Mouse (Mus musculus): ENCODE results near the gene Gxylt2.

The Gxylt2 gene

DNA sequence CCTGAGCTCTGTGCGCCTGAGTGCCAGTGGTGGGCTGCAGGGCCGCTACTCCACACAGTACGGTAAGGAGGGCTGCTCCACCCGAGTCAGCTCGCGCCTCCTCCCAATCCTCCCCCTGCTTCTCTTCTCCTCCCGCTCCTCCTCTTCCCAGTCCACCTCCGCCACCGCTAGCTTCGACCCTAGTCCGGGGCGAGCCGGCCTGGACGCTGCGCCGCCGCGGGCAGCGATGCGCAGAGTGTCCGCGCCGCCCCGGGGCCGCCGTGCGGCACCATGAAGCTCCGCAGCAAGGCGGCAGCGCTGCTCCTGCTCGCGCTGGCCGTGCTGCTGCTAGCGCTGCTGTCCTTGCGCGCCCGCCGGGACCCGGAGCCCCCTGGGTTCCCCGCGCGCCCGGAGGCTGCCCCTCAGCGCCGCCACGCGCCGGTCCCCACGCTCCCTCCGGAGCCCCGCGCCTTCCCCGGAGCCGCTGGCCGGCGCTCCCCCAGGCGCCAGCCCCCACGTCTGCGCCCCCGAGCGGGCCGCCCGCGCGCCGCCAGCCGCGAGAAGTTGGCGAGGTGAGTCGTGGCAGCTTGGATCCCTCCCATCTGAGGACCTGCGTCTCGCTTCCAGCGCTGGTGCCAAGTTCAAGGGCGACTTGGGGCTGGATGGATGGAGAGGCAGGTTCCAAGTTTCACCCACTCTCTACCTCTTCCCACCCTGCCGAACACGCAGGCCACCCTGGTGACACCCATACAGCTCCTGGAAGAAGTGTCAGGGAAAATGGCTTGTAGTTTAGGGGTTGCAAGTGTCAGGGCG lies at the start of gene Gxylt2:
Gene Gxylt2 (plus strand): TSS at position 161 of the 792 bp plus-strand sequence.
- DNase-seq (ENCODE audit: low read depth, low spot score) = peak; percentile 25

DNA sequence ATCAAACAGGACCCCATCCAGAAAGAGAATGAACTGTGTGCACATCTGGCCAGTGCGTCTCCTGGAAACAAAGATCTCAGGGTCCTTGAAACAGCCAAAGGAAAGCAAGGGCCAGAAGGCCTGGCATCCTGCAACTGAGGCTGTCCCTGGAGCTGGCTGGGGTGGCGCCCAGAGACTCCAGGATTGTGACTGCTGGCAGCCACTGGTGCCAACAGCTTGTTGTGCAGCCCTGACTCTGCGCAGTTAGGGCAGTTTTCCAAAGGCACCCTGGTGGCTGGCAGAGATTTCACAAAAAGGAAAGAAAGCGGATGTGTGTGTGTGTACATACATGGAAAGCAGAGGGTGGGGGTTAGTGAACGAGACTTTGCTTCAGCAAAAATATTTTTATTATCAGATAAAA lies 44.1 kb upstream of the Gxylt2 start:
- no peak for DNase-seq (ENCODE audit: low read depth, low spot score)

DNA sequence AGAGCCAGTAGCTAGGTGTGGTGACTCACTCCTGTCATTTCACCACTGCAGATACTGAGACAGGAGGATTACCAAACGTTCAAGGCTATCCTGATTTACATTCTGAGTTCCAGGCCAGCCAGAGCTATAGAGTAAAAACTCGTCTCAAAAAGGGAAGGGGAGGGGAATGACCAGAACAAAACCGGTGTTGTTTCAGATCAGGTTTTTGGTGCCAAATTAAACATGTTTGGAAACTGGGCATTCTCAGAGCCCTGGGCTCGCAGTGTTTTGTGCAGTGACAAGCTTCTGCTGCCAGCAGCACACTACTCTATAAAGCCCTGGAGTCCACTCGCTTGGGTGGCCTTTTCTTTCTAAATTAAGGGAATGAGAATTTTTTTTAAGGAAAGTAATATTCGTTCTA lies 42.3 kb upstream of the Gxylt2 start:
- DNase-seq (ENCODE audit: low read depth, low spot score) = no peak

DNA sequence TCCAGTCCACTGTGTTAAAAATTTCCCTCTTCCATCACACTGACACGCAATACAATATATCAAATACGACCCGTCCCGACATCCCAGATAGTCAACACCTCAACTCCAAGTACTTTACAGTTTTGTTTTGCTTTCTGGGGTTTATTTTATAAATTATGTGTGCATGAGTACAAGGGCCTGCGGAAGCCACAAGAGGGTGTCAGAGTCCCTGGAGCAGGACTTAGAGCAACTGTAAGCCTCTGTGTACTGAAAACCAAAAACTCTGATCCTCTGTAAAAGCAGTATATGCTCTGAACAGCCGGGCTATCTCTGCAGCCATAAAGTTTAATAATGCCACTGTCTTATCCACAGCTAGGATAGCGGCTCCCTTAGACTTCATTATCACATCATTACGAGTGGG lies 36.9 kb upstream of the Gxylt2 start:
- no peak for DNase-seq (ENCODE audit: low read depth, low spot score)

DNA sequence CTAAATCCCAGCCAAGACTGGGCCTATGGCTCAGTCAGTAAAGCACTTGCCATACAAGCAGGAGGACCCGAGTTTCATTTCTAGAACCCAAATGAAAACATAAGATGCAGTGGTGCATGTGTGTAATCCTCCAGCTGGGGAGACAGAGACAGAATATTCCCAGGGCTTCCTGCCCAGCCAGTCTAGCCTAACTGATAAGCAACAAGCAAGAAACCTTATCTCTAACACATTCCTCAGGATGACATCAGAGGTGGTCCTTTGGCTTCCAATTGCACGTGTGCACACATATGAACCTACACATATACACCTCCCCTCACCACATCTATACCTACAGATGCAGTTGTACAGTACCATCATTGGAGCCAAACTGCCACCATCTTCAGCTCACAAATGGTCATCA lies 35.7 kb upstream of the Gxylt2 start:
- DNase-seq (ENCODE audit: low read depth, low spot score) = no peak

DNA sequence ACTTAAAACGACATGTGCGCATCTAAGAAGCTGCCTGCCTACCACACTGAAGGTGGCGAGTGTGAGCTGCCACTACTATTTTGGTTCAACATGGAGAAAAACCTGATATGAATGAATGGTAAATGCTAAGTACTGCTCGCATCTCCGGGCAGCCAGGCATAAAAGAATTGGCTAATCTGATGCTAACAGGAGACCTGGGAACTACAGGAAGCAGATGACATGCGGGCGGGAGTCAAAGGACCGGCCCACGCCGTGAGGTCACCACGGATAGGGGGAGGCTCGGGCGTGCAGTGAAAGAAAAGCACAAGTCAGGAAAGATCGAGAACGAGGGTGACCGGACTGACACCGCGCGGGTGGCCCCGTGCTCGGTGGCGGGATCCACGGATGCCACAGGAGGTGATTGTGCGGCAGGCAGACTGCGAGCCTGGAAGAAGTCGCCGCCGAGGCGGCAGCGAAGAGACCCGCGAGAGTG lies 34.1 kb upstream of the Gxylt2 start:
- DNase-seq (ENCODE audit: low read depth, low spot score) = peak; percentile 20

DNA sequence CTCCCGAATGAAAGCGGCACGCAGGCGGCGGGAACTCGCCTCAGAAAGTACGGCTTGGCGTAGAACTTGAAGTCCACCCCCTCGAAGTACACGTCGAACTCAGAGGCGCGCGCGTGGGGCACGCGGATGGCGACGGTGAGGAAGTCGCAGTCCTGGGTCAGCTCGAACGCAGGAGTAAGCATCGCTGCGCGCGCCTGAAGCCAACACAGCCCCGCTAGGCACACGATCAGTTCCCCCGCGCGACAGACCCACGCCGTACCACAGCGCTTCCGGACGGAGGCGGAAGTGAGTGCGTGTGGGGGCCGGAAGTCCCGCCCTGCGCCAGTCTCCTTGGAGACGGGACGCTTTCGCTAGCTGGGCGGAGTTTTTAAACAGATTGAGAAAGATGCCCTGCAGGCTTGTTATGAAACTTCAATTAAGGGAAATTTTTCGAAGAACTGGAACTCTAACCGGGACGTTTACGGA lies 33.6 kb upstream of the Gxylt2 start, which contains the start of gene Shq1:
Gene Shq1 (minus strand): TSS at position 278 of the 465 bp plus-strand sequence.
- DNase-seq (ENCODE audit: low read depth, low spot score) = peak; percentile 80

DNA sequence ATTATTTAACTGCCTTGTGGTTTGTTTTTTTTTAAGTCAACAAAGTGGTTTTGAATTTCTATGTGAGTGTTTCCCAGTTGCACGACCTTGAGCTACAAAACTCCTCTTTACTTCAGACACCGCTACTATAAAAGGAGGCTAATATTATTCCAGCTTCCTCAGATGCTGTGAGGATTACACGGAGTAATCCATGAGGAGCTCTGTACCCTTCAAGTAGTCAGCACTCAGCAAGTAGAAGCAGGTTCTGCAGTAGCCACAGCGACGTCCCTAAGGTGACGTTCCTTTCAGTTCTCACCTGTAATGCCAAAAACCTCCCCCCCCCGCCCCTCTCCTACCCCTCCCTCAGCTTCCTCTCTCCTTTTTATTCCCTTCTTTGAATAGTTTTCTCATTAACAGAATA lies 33.1 kb upstream of the Gxylt2 start:
- no peak for DNase-seq (ENCODE audit: low read depth, low spot score)

DNA sequence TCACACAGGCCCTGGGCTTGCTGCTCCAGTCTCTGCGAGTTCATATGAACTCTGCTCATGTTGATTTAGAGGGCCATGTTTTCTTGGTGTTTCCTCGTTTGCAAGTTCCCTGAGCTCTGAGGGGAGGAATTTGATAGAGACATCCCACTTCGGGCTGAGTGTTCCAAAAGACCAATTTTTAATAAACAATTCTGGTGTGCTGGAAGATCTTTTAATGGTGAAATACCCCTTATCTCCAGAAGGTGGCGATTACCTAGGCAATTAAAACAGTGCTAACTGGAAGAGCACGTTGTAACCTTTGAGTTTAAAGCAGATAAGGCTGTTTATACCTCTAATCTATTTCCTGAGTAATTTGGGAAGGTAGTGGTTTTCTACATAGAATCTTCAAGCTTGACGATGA lies 29.6 kb upstream of the Gxylt2 start:
- peak; percentile 14 for DNase-seq (ENCODE audit: low read depth, low spot score)

DNA sequence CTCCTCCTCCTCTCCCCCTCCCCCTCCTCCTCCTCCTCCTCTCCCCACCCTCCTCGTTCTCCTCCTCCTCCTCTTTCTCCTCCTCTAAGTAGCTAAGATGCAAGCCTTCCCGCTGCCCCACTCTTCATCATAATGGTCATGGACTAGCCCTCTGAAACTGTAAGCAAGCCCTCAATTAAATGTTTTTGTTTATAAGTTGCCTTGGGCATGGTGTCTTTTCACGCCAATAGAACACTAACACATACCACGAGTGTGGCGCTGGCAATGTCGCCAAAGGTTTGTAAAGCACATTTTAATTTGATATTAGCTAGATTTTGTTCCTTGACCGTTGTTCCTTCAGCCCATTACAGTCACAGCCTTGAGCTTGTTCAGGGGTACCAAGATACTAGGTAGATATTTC lies 28.1 kb upstream of the Gxylt2 start:
- no peak for DNase-seq (ENCODE audit: low read depth, low spot score)

DNA sequence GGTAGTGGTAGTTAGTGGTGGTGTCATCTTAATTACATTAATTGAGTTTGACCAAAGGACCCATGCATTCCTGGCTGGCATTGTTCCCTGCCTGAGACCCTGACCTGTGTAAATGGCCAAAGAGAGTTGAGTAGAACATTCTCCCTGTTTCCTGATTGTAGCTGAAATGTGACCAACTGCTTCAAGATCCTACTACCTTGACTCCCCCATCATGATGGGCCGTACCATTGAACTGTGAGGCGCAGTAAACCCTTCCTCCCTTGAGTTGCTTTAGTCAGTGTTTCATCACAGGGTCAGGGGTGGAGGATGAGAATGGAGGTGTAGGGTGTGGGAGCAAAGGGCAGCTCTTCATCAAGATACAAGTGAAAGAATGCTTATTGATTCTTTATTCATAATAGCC lies 25.9 kb upstream of the Gxylt2 start:
- DNase-seq (ENCODE audit: low read depth, low spot score) = no peak

DNA sequence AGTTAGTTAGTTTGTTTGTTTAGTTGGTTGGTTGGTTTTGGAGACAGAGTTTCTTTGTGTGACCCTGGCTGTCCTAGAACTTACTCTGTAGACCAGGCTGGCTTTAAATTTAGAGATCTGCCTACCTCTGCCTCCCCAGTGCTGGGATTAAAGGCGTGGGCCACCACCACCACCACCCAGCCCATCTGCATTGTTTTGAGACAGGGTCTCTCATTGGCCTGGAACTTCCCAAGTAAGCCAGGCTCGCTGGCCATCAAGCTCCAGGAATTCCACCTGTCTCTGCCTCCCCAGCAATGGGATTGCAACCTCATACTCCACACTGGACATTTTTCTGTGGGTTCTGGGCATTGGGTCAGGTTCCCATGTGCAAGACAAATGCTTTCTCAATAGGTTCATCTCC lies 18.2 kb upstream of the Gxylt2 start:
- no peak for DNase-seq (ENCODE audit: low read depth, low spot score)

DNA sequence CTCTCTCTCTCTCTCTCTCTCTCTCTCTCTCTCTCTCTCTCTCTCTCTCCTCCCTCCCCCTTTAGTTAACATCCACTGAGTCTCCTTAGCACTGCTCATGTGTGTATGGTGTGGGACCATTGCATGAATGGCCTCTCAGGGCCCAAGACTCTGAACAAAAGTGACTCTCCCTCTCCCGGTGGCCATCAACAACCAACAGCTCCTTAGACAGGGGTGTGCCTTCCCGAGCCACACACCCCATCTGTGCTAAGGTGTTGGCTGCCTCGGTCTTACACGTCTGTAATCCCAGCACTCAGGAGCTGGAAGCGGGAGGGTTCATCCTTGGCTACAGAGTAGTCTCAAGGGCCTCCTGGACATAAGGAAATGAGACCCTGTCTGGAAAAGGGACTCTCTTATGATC lies 4.5 kb upstream of the Gxylt2 start:
- DNase-seq (ENCODE audit: low read depth, low spot score) = no peak

DNA sequence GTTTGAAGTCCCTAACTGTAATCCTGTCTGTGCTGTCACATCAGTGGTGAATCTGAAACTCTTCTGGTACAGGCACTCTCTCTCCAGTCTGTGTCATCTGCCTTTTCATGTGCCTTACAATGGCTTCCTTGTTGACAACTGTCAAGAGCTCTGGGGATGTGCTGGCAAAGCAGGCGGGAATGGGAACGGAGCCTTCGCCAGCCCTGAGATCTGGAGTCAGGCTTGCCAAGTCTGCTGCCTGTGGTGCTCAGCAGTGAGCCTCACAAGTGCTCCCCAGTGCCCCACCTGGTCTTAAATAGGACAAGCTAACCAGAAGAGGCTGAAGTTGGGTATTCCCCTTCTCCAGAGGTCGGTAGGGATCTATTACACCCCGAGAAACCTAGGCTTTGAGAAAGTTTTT lies 3.8 kb upstream of the Gxylt2 start:
- DNase-seq (ENCODE audit: low read depth, low spot score) = no peak

DNA sequence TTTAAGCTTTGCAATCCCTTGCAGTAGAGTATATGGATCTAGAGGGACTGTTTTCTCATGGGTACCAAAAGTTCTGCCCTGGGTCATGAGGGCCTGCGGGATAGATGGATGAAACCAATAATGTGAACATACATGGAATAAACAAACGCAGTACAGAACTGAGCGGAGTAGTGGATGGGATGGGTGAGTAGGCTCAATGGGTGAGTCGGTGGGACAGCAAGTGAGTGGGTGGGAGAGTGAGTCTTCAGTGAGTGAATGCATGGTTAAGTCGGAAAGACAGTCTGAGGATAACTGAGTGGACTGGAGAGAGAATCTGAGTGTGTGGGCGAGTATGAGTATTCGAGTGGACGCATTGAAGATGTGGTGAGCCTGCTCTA lies 349 bp upstream of the Gxylt2 start:
- DNase-seq (ENCODE audit: low read depth, low spot score) = no peak

DNA sequence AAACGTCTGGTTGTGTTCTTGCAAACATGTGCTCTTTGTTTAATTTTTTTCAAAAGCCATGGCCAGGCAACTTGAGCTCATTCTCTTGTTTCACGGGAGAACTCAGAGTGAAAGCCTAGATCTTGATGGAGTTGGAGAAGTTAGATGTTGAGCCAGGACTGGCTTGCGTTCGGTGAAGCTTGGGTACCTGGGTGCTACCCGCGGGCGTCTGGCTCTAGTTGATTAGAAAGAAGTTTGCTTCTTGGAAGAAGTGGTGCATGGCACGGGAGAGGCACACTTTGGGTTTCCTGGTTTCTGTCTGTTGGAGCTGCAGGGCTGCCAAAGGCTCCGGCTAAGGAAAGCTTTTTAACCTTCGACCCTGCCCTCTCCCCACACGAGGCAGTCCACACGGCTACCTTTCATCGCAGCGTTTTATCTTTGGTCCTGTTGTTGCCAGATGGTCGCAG lies 855 bp downstream of the Gxylt2 start:
- DNase-seq (ENCODE audit: low read depth, low spot score) = no peak

DNA sequence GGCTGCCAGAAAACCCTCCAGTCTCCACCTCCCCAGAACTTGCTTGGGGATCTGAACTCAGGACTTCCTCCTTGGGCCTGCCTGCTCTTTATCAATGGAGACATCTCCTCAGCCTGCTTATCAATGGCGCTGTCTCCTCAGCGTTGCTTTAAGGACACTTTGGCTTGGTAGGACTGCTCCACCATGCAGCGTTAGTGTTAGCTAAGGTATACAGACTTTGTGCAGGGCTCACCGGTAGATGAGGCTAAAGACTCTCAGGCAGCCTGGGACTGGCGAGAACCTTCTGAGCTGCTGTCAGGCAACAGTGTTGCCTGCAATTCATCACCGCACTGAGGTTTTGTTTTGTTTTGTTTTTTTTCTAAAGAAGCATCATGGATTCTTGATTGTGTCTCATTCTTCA lies 2.3 kb downstream of the Gxylt2 start:
- DNase-seq (ENCODE audit: low read depth, low spot score) = no peak

DNA sequence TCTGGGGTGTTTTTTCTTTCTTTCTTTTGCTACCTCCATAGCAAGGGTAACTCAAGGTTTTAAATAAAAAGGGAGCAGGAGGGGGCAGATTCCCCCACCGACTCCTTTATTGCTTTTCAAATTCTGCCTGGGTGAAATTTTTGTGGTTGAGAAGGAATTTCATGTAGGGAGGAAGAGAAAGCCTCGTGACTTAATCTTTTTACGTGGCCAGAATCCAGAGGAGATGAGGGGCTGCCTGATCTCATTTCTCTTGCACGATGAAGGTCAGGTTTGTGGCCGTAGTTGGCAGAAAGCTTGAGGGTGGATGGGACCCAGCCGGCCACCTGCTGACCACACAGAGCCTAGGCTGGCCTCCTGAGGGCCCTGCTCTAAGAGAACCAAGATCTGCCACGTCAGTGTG lies 3.0 kb downstream of the Gxylt2 start:
- no peak for DNase-seq (ENCODE audit: low read depth, low spot score)

DNA sequence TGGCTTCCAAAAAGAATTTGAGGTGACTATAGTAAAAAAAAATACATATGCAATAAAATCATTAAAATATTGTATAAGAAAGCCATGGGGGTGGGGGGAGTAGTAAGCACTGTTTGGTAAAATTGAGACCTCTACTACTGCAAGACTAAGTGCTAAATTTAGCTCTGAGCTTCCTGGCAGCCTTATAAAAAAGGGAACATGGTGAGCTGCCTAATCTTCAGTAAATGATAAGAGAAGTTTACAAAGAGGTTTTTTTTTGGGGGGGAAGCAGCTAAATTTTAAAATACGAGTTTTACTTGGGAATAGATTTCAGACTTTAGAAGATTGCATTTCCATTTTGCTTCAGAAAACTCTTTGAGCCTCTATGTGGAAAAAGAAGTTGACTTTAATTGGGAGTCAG lies 3.7 kb downstream of the Gxylt2 start:
- DNase-seq (ENCODE audit: low read depth, low spot score) = no peak

DNA sequence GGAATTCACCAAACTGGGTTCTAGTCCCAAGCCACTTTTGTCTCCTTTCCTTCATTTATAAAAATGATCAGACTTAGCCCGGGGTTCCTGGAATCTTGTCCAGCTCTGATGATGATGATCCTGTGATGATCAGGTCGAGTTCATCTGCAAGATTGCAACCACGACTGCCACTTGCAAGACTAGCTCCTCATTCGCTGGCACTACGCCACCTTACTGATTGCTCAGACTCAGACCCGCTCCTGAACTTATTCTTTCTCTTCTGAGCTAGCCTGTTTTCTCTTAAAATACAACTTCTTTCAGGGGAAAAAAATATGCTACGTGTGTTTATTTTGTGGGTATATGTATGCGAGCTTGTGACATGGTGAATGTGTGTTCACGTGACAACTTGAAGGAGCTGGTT lies 4.5 kb downstream of the Gxylt2 start:
- no peak for DNase-seq (ENCODE audit: low read depth, low spot score)

DNA sequence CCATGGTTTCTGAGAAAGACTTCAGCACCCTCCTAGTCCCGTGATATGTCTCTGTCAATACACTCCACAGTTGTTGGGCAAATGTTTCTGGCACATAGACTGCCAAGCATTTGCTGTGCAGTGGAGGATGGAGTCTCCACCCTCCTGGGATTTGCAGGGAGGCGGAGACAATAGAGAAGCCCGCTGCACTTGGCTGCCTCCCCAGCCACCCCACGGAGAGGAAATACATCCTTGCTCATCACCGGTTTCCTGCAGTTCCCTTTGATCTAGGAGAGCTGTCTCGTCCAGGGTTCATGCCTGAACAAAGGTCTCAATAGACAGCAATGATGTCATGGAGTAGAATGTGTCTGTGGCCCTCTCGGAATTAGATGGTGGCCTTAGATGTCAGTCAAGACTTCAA lies 4.9 kb downstream of the Gxylt2 start:
- DNase-seq (ENCODE audit: low read depth, low spot score) = no peak

DNA sequence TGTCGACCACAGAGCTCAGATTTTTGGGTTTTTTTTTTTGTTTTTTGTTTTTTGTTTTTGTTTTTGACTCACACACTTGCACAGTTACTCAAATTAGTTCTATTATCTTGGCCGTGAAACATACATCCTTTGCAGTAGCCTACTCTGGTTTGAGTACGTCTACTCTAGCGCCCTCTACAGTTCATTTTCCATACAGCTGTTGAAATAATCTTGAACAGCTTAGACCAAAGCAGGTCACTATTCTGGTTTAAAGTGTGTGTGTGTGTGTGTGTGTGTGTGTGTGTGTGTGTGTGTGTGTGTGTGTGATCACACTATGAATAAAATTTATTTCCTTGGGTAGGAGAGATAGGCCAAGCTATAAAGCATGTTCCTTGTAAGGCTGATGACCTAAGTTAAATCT lies 5.6 kb downstream of the Gxylt2 start:
- DNase-seq (ENCODE audit: low read depth, low spot score) = no peak

DNA sequence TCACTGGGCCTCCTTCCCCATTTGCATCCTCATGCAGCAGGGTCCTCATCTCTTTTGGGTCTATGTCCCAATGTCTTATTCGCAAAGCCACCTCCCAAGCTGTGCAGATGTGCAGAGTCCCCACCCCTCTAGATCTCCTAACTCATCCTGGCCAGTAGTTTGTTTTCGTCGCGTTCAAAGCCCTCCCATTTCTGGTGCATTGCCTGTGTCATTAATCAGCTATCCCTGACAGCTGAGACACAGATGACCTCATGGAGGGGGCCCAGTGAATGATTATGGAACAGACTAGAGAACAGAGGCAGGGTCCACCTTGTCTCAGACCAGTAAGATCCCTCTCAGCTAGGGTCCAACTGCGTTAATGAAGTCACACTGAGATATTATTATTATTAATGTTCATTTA lies 6.3 kb downstream of the Gxylt2 start:
- no peak for DNase-seq (ENCODE audit: low read depth, low spot score)

Measured in retina, postnatal 7 days (tissue).